Mouse (Mus musculus) mouse embryonic stem cell (cell line): ENCODE data around the gene Pml.

Experiments
- in situ Hi-C, 2 experiments: fragments of 300-500 bp; cut with MboI; formaldehyde crosslinking; loops; 1 replicate in 1 of 2; 3 replicates in 1 of 2; pipeline ENCODE4 v1.14.3; 2019 to 2020; ENCODE audit warnings: low sequenced_read_pairs in 2 of 2, low pct_unique_long_range_greater_than_20kb in 1 of 2, mixed read lengths in 1 of 2; ENCODE audit not compliant: unreplicated experiment in 1 of 2

Pml gene

GRCm38 (mm10) chr9:58250730-58251129 lies 1.1 kb upstream of the Pml start:
- in situ Hi-C loops: loop anchor here in 1 of 2 experiments (25.0 kb wide), 1 partner anchor 738 kb away; the partner anchor contains the start of genes Cox5a and Rpp25

- in situ Hi-C loops: loop anchor here in 1 of 2 experiments (25.0 kb wide), 1 partner anchor 738 kb away; the partner anchor contains the start of genes Cox5a and Rpp25
These were observed 736 bp upstream of the Pml start for GRCm38 (mm10) chr9:58250322-58250721.

- in situ Hi-C loops: no loop called here
These were observed 706 bp downstream of the Pml start for GRCm38 (mm10) chr9:58248746-58249413.

- in situ Hi-C loops: no loop called here
These were observed 2.4 kb downstream of the Pml start for GRCm38 (mm10) chr9:58247064-58247759.

- in situ Hi-C loops: no loop called here
These were observed 3.4 kb downstream of the Pml start for GRCm38 (mm10) chr9:58246083-58246591.

- in situ Hi-C loops: loop anchor here in 1 of 2 experiments (5.0 kb wide), 1 partner anchor 39 kb away; no protein-coding TSS in a partner anchor
These were observed 5.9 kb downstream of the Pml start for GRCm38 (mm10) chr9:58243696-58244095.

- in situ Hi-C loops: loop anchor here in 1 of 2 experiments (5.0 kb wide), 1 partner anchor 40 kb away; no protein-coding TSS in a partner anchor
These were observed 6.9 kb downstream of the Pml start for GRCm38 (mm10) chr9:58242696-58243095.

- in situ Hi-C loops: loop anchor here in 1 of 2 experiments (5.0 kb wide), 1 partner anchor 40 kb away; no protein-coding TSS in a partner anchor
These were observed 7.7 kb downstream of the Pml start for GRCm38 (mm10) chr9:58241780-58242485.

- in situ Hi-C loops: no loop called here
These were observed 15.0 kb downstream of the Pml start for GRCm38 (mm10) chr9:58234502-58235015.

GRCm38 (mm10) chr9:58232374-58232773 lies 17.2 kb downstream of the Pml start:
- in situ Hi-C loops: no loop called here

- in situ Hi-C loops: no loop called here
These were observed 17.8 kb downstream of the Pml start for GRCm38 (mm10) chr9:58231746-58232145.

GRCm38 (mm10) chr9:58228777-58229466 lies 20.7 kb downstream of the Pml start:
- in situ Hi-C loops: no loop called here

- in situ Hi-C loops: no loop called here
These were observed 23.4 kb downstream of the Pml start for GRCm38 (mm10) chr9:58225915-58226913.

GRCm38 (mm10) chr9:58224356-58224755 lies 25.2 kb downstream of the Pml start:
- in situ Hi-C loops: no loop called here

- in situ Hi-C loops: no loop called here
These were observed 29.2 kb downstream of the Pml start for GRCm38 (mm10) chr9:58220218-58220903.

GRCm38 (mm10) chr9:58218539-58218938 lies 31.0 kb downstream of the Pml start:
- in situ Hi-C loops: no loop called here
